Mouse (Mus musculus) heart, postnatal 0 days (tissue): ENCODE results near the gene Ankrd28.

Source experiments
- CTCF ChIP-seq: IDR thresholded peaks from 2 replicates; pipeline ENCODE4 v1.5.1; 2016; ENCODE audit warnings: antibody characterized with exemption, control low read depth, low read depth
- EP300 ChIP-seq: IDR thresholded peaks from 2 replicates; pipeline ENCODE4 v1.6.1; 2016; ENCODE audit warnings: antibody characterized with exemption, low read depth

GRCm38 (mm10) chr14:31832022-31832421, 1.6 kb upstream of the Ankrd28 start:
- TF ChIP-seq CTCF, result no peak
- no peak for TF ChIP-seq EP300
